Mouse (Mus musculus) stomach, postnatal 0 days (tissue): Measurements from ENCODE around the gene Camkk1. TPM values are rescaled to one million over a fixed set of nuclear protein-coding genes. Genes with fewer than 3 reads are reported as not detected.

Experiments used
- ATAC-seq: fragments of 200-750 bp; cut with Nextera tagmentation; 2 replicates; pipeline ENCODE4 v1.8.0; 2017; ENCODE audit not compliant: low FRiP score, low TSS enrichment
- DNase-seq: peaks from one replicate; pipeline ENCODE4 v3.0.0-alpha.2; 2016; ENCODE audit warnings: low spot score
- H3K27ac ChIP-seq: fragments of 300-500 bp; sonication (generic); replicated peaks from 2 replicates; pipeline ENCODE4 v1.5.1; 2014; ENCODE audit warnings: mild to moderate bottlenecking, control low read depth
- H3K27me3 ChIP-seq: fragments of 300-500 bp; sonication (generic); 2 replicates; pipeline ENCODE4 v1.6.1; 2014; ENCODE audit warnings: low read length; ENCODE audit not compliant: control insufficient read depth, insufficient read depth
- H3K36me3 ChIP-seq: fragments of 300-500 bp; sonication (generic); 2 replicates; pipeline ENCODE4 v1.6.1; 2014; ENCODE audit warnings: low read length, mixed read lengths; ENCODE audit not compliant: control insufficient read depth, insufficient read depth
- H3K4me1 ChIP-seq: fragments of 300-500 bp; sonication (generic); replicated peaks from 2 replicates; pipeline ENCODE4 v1.6.1; 2014; ENCODE audit warnings: antibody characterized with exemption; ENCODE audit not compliant: control insufficient read depth, insufficient read depth
- H3K4me2 ChIP-seq: fragments of 300-500 bp; sonication (generic); replicated peaks from 2 replicates; pipeline ENCODE4 v1.6.1; 2014; ENCODE audit warnings: low read depth, mild to moderate bottlenecking, control low read depth, moderate library complexity
- H3K4me3 ChIP-seq: fragments of 300-500 bp; sonication (generic); 2 replicates; pipeline ENCODE4 v1.5.1; 2014; ENCODE audit warnings: low read depth, low read length, control low read depth
- H3K9ac ChIP-seq: fragments of 300-500 bp; sonication (generic); 2 replicates; pipeline ENCODE4 v1.6.1; 2014; ENCODE audit warnings: mild to moderate bottlenecking, low read length, control low read depth, mixed read lengths
- H3K9me3 ChIP-seq: fragments of 300-500 bp; sonication (generic); 2 replicates; pipeline ENCODE4 v1.6.1; 2016; ENCODE audit warnings: low read length; ENCODE audit not compliant: control insufficient read depth
- CTCF ChIP-seq: IDR thresholded peaks from 2 replicates; pipeline ENCODE4 v1.5.1; 2016; ENCODE audit warnings: antibody characterized with exemption, low read depth, mild to moderate bottlenecking, moderate library complexity
- EP300 ChIP-seq: optimal IDR thresholded peaks from 2 replicates; pipeline ENCODE3; 2016; ENCODE audit warnings: antibody characterized with exemption
- WGBS: fragments of 180-500 bp; shearing (Covaris S2); extraction: QIAGEN DNeasy Blood & Tissue Kit; methylation state at CpG from one replicate; pipeline ENCODE4 v1.1.7; 2014; 5-methylcytosine and 5-hydroxymethylcytosine counted together
- polyA plus RNA-seq: library from polyadenylated mRNA; unstranded; fragments of >200 nt; fragmentation: Nextera tagmentation; extraction: Ambion mirVana; gene quantifications from 2 replicates; pipeline ENCODE4 v1.2.1, GENCODE M21; 2015

The Camkk1 gene
- 6.7 and 7.1 TPM in 2 replicates for polyA plus RNA-seq

GRCm38 (mm10) chr11:73018471-73019146, at the start of gene Camkk1:
TSS of gene Camkk1 (plus strand) at chr11:73019008.
- no peaks in the 10 kb centered on the region for H3K9me3 ChIP-seq
- peak; percentile 93 for ATAC-seq
- peak within 1 kb of the TSS; percentile 69 for H3K4me3 ChIP-seq
- no peaks in the 10 kb centered on the region for H3K36me3 ChIP-seq
- no peaks in the 10 kb centered on the region for H3K27me3 ChIP-seq
- TF ChIP-seq CTCF (no peak), EP300 (no peak)
- H3K9ac ChIP-seq, result peak within 1 kb of the TSS; percentile 67
- under 1% methylated on average over 57 of the region's 57 CpGs for WGBS
- peak within 1 kb of the TSS; percentile 69 for H3K27ac ChIP-seq
- 0 out of 2 replicates have a peak, but pooled peaks cover 10% of the 10 kb centered on the region for H3K4me1 ChIP-seq
- DNase-seq, result peak; percentile 92
- peak within 1 kb of the TSS; percentile 99 for H3K4me2 ChIP-seq

DNA sequence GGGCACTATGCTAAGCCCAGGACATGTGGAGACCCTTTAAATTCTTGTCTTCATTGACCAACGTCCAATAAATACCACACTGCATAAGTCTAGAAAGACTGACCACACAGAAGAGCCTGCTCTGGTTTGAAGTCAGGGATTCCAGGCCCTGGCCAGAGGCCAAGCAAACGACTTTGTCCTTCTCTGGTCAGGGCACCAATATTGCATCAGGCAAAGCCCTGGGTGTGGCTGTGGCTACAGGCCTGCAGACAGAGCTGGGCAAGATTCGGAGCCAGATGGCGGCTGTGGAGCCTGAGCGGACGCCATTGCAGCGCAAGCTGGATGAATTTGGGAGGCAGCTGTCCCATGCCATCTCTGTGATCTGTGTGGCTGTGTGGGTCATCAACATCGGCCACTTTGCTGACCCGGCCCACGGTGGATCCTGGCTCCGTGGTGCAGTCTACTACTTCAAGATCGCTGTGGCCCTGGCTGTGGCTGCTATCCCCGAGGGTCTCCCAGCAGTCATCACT, 43.8 kb upstream of the Camkk1 start:
- Histone ChIP-seq H3K4me3 (no peak overlapping the region), H3K4me1 (no peaks in the 10 kb centered on the region), H3K9ac (no peak overlapping the region), H3K27me3 (no peaks in the 10 kb centered on the region), H3K9me3 (no peaks in the 10 kb centered on the region), H3K36me3 (no peaks in the 10 kb centered on the region; the same call in 1 of the 2 replicates), H3K27ac (no peak overlapping the region), H3K4me2 (no peak overlapping the region)
- 80% methylated on average over 13 of the region's 13 CpGs for WGBS
- DNase-seq (no peak), ATAC-seq (no peak)
- TF ChIP-seq EP300 (no peak), CTCF (no peak)

DNA sequence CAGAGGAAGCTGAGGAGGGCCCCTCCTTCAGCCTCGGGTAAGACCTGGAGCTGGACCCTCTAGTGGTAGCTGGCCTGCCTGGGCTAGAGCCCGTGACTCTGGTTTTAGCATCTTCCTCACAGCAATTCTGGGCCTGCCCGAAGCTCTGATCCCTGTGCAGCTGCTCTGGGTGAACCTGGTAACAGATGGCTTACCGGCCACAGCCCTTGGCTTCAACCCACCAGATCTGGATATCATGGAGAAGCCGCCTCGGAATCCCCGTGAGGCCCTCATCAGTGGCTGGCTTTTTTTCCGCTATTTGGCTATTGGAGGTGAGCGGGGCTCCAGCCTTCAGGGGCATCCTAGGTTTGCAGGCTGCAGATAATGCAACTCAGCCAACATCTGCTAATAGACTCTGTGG, 36.3 kb upstream of the Camkk1 start:
- no peak for ATAC-seq
- Histone ChIP-seq H3K36me3 (no peaks in the 10 kb centered on the region; the same call in 1 of the 2 replicates), H3K27ac (no peak overlapping the region), H3K27me3 (no peaks in the 10 kb centered on the region), H3K9me3 (no peaks in the 10 kb centered on the region), H3K9ac (no peak overlapping the region), H3K4me2 (no peak overlapping the region), H3K4me1 (no peaks in the 10 kb centered on the region), H3K4me3 (no peak overlapping the region)
- DNase-seq, result no peak
- 89% methylated on average over 9 of the region's 9 CpGs for WGBS
- TF ChIP-seq EP300 (no peak), CTCF (no peak)

- 48% methylated on average over 5 of the region's 5 CpGs for WGBS
- no peak for DNase-seq
Measured at GRCm38 (mm10) chr11:72983283-72983682, 35.5 kb upstream of the Camkk1 start.

GRCm38 (mm10) chr11:72986745-72987144, 32.1 kb upstream of the Camkk1 start:
- WGBS, result 44% methylated on average over 5 of the region's 5 CpGs
- Histone ChIP-seq H3K4me3 (no peak overlapping the region), H3K27ac (0 out of 2 replicates have a peak overlapping the region, but pooled peaks have one; percentile 14), H3K4me2 (no peak overlapping the region), H3K36me3 (no peaks in the 10 kb centered on the region), H3K9ac (no peak overlapping the region), H3K9me3 (no peaks in the 10 kb centered on the region), H3K4me1 (peaks cover 3% of the 10 kb centered on the region; the same call in 1 of the 2 replicates), H3K27me3 (no peaks in the 10 kb centered on the region)
- no peak for DNase-seq
- TF ChIP-seq CTCF (no peak), EP300 (no peak)
- ATAC-seq, result no peak

More at GRCm38 (mm10) chr11:72983283-72983682, 35.5 kb upstream of the Camkk1 start:
- TF ChIP-seq CTCF (peak; percentile 77), EP300 (no peak)
- no peak overlapping the region for H3K4me2 ChIP-seq
- H3K36me3 ChIP-seq, result no peaks in the 10 kb centered on the region; the same call in 1 of the 2 replicates
- H3K27me3 ChIP-seq, result no peaks in the 10 kb centered on the region
- no peak overlapping the region for H3K9ac ChIP-seq
- no peaks in the 10 kb centered on the region for H3K9me3 ChIP-seq
- no peak overlapping the region for H3K27ac ChIP-seq
- no peak overlapping the region for H3K4me3 ChIP-seq
- no peak for ATAC-seq
- H3K4me1 ChIP-seq, result no peaks in the 10 kb centered on the region

- peaks cover 4% of the 10 kb centered on the region; the same call in 1 of the 2 replicates for H3K4me1 ChIP-seq
- 60% methylated on average over 5 of the region's 5 CpGs for WGBS
- DNase-seq, result no peak
Measured at GRCm38 (mm10) chr11:72987234-72987633, 31.6 kb upstream of the Camkk1 start.

More at GRCm38 (mm10) chr11:72987234-72987633, 31.6 kb upstream of the Camkk1 start:
- H3K27me3 ChIP-seq, result no peaks in the 10 kb centered on the region
- TF ChIP-seq EP300 (no peak), CTCF (no peak)
- H3K4me2 ChIP-seq, result no peak overlapping the region
- no peak for ATAC-seq
- no peak overlapping the region for H3K4me3 ChIP-seq
- no peak overlapping the region for H3K9ac ChIP-seq
- H3K9me3 ChIP-seq, result no peaks in the 10 kb centered on the region
- H3K27ac ChIP-seq, result no peak overlapping the region
- H3K36me3 ChIP-seq, result no peaks in the 10 kb centered on the region
